Mouse (Mus musculus): ENCODE results near the gene Ccno.
A peak's percentile ranks its signal among the peaks of the same experiment; 100 is the strongest.
"Not testable (repeated sequence)": the region's sequence is repeated elsewhere in the genome, so short reads cannot be mapped to it uniquely, and the experiment has no call there.

Gene Ccno

GRCm38 (mm10) chr13:113000576-113001318 lies 13.1 kb downstream of the Ccno start:
- DNase-seq (ENCODE audit: low read depth, low spot score) = no peak

- no peak for DNase-seq (ENCODE audit: low read depth, low spot score)
Observed at GRCm38 (mm10) chr13:113012683-113013082, 25.1 kb downstream of the Ccno start.

- DNase-seq (ENCODE audit: low read depth, low spot score) = not testable (repeated sequence)
Observed at GRCm38 (mm10) chr13:113013174-113013953, 25.8 kb downstream of the Ccno start.

DNA sequence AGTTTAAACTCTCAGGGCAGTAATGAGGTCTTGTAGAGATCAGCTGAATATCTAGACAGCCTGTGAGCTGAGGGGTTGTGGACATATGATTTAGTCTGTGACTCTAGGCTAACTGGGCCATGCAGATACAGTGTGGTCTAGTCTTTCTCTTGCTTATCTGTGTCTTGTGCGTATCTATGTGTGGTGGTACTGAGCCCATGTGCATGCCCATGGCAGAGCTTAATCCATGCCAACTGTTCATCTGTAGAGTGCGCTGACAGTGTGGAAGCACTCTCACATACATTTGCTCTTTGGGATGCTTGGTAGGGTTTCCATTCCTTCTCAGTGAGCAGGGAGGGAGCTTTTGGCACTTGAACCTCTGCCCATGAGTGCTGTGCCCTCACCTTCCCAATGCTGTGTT lies 33.9 kb downstream of the Ccno start:
- no peak for DNase-seq (ENCODE audit: low read depth, low spot score)

DNA sequence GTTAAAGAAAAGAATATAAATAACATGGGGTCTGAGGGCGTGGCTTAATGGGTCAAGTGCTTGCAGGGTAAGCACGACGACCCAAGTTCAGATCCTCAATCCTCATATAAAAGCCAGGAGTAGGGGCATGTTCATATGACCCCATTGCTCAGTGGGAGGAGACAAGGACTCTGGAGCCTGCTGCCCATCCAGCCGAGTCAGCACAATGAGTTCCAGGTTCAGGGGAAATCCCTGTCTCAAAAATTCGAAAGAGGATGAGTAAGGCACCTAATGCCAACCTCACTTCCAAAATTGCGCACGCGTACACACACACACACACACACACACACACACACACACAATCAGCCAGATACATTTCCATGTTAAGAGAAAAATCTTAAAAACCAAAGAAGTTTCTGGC lies 34.9 kb downstream of the Ccno start:
- DNase-seq (ENCODE audit: low read depth, low spot score) = no peak

GRCm38 (mm10) chr13:113023274-113024143 lies 35.9 kb downstream of the Ccno start:
- no peak for DNase-seq (ENCODE audit: low read depth, low spot score)

DNA sequence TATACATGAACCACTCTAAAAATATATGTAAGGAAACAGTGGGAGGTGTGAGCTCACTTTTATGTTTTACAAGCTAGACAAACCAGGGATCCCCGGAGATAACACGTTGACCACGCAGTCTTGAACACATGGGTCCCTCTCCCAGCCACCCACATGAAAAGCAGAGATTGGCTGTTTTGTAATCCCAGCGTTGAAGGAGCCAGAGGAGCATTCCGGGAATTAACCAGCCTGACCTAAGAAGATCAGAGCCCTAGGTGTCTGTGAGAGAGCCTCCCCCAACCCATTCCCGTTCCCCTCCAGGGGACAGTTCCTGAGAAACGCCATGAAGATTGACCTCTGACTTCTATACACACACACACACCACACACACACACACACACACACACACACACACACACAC lies 43.7 kb downstream of the Ccno start:
- peak; percentile 12 for DNase-seq (ENCODE audit: low read depth, low spot score)

- peak; percentile 66 for DNase-seq (ENCODE audit: low read depth, low spot score)
Observed at GRCm38 (mm10) chr13:113031792-113032571, 44.4 kb downstream of the Ccno start.

DNA sequence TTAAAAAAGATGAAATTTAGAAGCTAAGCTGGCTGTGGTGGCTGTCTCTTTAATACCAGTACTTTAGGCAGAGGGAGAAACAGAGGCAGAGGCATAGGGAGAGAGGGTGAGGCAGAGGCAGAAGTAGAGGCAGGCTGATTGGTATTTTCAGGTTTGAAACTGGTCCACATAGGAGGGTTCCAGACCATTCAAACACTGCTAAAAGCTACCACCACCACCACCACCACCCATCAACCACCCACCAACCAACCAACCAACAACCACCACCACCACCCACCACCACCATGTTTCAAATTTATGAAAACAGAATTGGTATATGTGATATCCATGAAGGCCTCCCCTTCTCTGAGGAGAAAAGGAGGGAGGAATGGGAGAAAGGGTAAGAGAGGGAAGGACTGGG lies 45.2 kb downstream of the Ccno start:
- no peak for DNase-seq (ENCODE audit: low read depth, low spot score)

GRCm38 (mm10) chr13:113034271-113034886 lies 46.8 kb downstream of the Ccno start:
- peak; percentile 19 for DNase-seq (ENCODE audit: low read depth, low spot score)

GRCm38 (mm10) chr13:113034950-113035421 lies 47.4 kb downstream of the Ccno start, which contains the start of gene Cdc20b:
Gene Cdc20b, plus strand, starts transcription at chr13:113035111.
- DNase-seq (ENCODE audit: low read depth, low spot score) = peak; percentile 41

DNA sequence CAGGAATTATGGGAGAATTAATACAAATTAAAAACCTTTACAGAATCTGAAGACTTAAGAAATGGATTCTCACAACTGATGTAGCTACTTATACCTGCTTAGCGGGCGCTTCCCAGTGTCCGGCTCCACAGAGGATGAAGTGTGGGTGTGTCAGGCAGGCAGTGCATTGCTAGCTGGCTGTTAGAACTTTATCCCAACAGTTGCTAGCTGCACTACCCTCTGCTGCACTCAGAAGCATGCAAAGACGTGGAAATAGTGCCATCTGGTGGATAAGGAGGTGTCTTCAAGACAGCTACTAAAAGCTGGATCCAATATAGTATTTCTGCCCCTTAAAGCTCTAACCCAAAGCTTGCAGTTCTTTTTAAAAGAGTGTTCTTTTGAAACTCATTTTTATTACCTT lies 48.2 kb downstream of the Ccno start:
- peak; percentile 93 for DNase-seq (ENCODE audit: low read depth, low spot score)
